Mouse (Mus musculus) cortical plate, adult 2 months (tissue): ENCODE measurements around the gene Cdc20b.

ENCODE experiments used
- CTCF ChIP-seq: fragments of 200-500 bp; IDR thresholded peaks from 2 replicates; pipeline ENCODE4 v1.5.1; 2011; ENCODE audit warnings: mild to moderate bottlenecking, control low read depth, low read length; ENCODE audit not compliant: insufficient read depth; ENCODE audit errors: extremely low read depth
- POLR2A ChIP-seq: fragments of 200-500 bp; IDR thresholded peaks from 2 replicates; pipeline ENCODE4 v1.6.1; 2011; ENCODE audit warnings: mild to moderate bottlenecking, low read length, control low read depth; ENCODE audit not compliant: insufficient read depth; ENCODE audit errors: extremely low read depth

DNA sequence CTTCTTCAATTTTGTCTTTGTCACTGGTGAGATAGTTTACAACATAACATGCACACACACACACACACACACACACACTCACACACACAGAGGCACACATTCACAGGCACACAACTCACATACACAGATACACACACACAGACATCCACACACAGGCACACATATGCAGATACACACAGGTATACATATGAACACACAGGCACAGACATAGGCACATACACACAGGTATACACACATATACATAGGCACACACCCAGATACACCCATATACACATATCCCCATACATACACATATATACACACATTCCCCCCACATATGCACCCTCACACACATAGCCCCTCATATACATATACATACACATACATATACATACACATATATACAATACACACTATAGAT is 12.1 kb downstream of the Cdc20b start:
- no peak for TF ChIP-seq CTCF
- TF ChIP-seq POLR2A = no peak
